Mouse (Mus musculus) fibroblast of lung, adult 2 months (primary cell): Measurements from ENCODE around the gene Stat5b.

Experiments used
- DNase-seq: peaks from one replicate; pipeline ENCODE4 v3.0.0-alpha.2; 2011; ENCODE audit warnings: low read depth

Stat5b gene

DNA sequence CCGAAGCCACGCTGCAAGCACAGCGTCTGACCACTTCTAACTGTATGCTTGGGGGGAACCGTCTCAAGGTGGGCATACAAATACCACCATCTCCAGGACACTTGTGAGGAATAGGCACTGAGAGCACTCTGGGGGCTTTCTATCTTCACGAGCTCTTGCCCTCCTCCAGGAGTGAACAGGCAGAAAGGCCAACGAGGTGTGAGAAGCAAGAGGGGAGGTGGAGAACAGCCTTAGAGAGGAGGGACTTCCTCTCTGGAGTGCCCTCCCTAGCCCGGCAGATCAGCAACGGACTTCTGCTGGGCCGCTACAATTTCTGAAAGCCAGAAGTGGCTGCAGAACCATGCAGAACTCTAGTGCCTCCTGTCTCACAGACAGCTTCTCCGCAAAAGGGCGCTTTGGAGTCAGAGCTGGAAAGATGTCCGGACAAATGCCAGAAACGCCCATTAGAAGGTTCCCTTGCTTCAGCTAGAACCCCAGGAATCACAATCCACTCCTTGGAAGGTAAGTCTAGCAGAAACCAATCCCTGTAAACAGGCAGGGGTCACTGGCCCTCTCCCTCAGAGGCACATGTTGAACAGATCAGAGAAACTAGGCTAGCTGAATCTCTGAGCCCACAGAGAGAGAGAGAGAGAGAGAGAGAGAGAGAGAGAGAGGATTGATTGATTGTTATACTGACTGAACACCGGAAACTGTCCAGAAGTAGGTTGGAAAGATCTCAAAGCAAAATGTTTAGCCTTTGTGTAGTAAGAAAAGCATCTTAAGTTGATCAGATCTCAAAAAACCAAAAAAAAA is 114.4 kb downstream of the Stat5b start:
- DNase-seq: no peak

DNA sequence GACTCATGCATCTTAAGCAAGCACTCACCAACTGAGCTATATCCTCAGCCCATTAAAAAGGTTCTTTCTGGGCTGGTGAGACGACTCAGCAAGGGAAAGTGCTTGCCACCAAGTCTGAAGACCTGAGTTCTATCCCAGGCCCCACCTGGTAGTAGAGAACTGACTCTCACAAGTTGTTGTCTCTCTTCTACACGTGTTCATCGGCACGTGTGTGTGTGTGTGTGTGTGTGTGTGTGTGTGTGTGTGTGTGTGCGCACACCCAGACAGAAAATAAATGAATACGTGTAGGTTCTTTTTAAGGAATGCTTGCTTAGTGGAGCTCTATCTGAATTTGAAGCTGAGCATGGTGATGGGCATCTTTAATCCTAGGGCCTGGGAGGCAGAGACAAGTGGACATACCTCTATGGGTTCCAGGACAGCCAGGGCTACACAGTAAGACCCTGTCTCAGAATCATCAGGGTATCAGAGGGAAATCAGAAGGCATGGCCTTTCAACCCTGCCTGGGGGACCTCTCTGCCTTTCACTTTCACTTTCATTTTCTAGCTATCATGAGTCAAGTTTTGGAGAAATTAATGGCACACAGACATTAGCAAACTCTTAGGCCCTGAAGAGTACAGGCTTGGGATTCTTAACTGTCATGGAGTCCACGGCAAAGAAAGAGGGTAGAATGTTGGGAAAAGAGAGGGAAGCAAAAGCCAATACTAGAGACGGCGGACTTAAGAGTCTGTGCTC is 115.2 kb downstream of the Stat5b start:
- DNase-seq: no peak
